Mouse (Mus musculus): ENCODE data around the gene Ccer2. TPM values are rescaled to one million over a fixed set of nuclear protein-coding genes. Genes with fewer than 3 reads are reported as not detected.

The Ccer2 gene
- polyA plus RNA-seq, 1 experiment: not detected

- TF ChIP-seq TAL1 (IDR thresholded peaks at IDR 0.05; ENCODE audit: low read length) (no peak), GATA1 (IDR thresholded peaks at IDR 0.05; ENCODE audit: low read length) (no peak)
Measured at GRCm38 (mm10) chr7:28803756-28804155, 47.8 kb downstream of the Ccer2 start.

GRCm38 (mm10) chr7:28806869-28807268 is 50.9 kb downstream of the Ccer2 start:
- no peak overlapping the region for H3K4me3 ChIP-seq (replicated peaks)
- no peaks in the 10 kb centered on the region for H3K27me3 ChIP-seq (ENCODE audit: control insufficient read depth)
- H3K9me3 ChIP-seq (ENCODE audit: control insufficient read depth, low read length): no peaks in the 10 kb centered on the region
- H3K36me3 ChIP-seq (ENCODE audit: control insufficient read depth): peaks cover 2% of the 10 kb centered on the region
- peaks cover 53% of the 10 kb centered on the region for H3K4me1 ChIP-seq (ENCODE audit: control insufficient read depth)
- TF ChIP-seq TAL1 (IDR thresholded peaks at IDR 0.05; ENCODE audit: low read length): no peak
- no peak for TF ChIP-seq GATA1 (IDR thresholded peaks at IDR 0.05; ENCODE audit: low read length)

More at GRCm38 (mm10) chr7:28803756-28804155, 47.8 kb downstream of the Ccer2 start:
- Histone ChIP-seq H3K27me3 (ENCODE audit: control insufficient read depth) (no peaks in the 10 kb centered on the region), H3K4me3 (replicated peaks) (no peak overlapping the region), H3K4me1 (ENCODE audit: control insufficient read depth) (peaks cover 38% of the 10 kb centered on the region), H3K9me3 (ENCODE audit: control insufficient read depth, low read length) (no peaks in the 10 kb centered on the region), H3K36me3 (ENCODE audit: control insufficient read depth) (peaks cover 2% of the 10 kb centered on the region; the same call in 1 of the 2 replicates)

GRCm38 (mm10) chr7:28807641-28808220 is 51.8 kb downstream of the Ccer2 start:
- peaks cover 55% of the 10 kb centered on the region for H3K4me1 ChIP-seq (ENCODE audit: control insufficient read depth)
- no peak for TF ChIP-seq TAL1 (IDR thresholded peaks at IDR 0.05; ENCODE audit: low read length)
- H3K36me3 ChIP-seq (ENCODE audit: control insufficient read depth): peaks cover 11% of the 10 kb centered on the region
- peak overlapping the region; percentile 93 for H3K4me3 ChIP-seq (replicated peaks)
- H3K9me3 ChIP-seq (ENCODE audit: control insufficient read depth, low read length): no peaks in the 10 kb centered on the region
- H3K27me3 ChIP-seq (ENCODE audit: control insufficient read depth): no peaks in the 10 kb centered on the region

GRCm38 (mm10) chr7:28808221-28808941 is 52.4 kb downstream of the Ccer2 start, which contains the start of gene Hnrnpl:
Gene Hnrnpl, plus strand, starts transcription at chr7:28808541.
- Histone ChIP-seq H3K4me1 (ENCODE audit: control insufficient read depth) (peaks cover 55% of the 10 kb centered on the region), H3K27me3 (ENCODE audit: control insufficient read depth) (no peaks in the 10 kb centered on the region), H3K36me3 (ENCODE audit: control insufficient read depth) (peaks cover 17% of the 10 kb centered on the region), H3K4me3 (replicated peaks) (peak within 1 kb of the TSS; percentile 93), H3K9me3 (ENCODE audit: control insufficient read depth, low read length) (no peaks in the 10 kb centered on the region)
- no peak for TF ChIP-seq GATA1 (IDR thresholded peaks at IDR 0.05; ENCODE audit: low read length)
- no peak for TF ChIP-seq TAL1 (IDR thresholded peaks at IDR 0.05; ENCODE audit: low read length)

Other genes starting within 250 kb of the Ccer2 start
- gene Ifnl2, start 245.7 kb upstream of the Ccer2 start, polyA plus RNA-seq (2012): not detected in 2 replicates
- gene Ifnl3, start 233.3 kb upstream of the Ccer2 start, polyA plus RNA-seq (2012): not detected in 2 replicates
- gene Sycn, start 215.3 kb upstream of the Ccer2 start, polyA plus RNA-seq (2012): not detected in 2 replicates
- 0.05 and 0.09 TPM in 2 replicates for gene Nccrp1, start 208.9 kb upstream of the Ccer2 start, polyA plus RNA-seq (2012)
- gene Samd4b, start 158.0 kb upstream of the Ccer2 start, polyA plus RNA-seq (2012): 9.3 and 11.4 TPM in 2 replicates
- gene Pak4, start 158.0 kb upstream of the Ccer2 start, polyA plus RNA-seq (2012): 16.1 and 20.0 TPM in 2 replicates
- gene Acp7, start 124.8 kb upstream of the Ccer2 start, polyA plus RNA-seq (2012): not detected in 2 replicates
- not detected in 2 replicates for gene Fbxo27, start 63.3 kb upstream of the Ccer2 start, polyA plus RNA-seq (2012)
- 0.03 TPM in 1 of 2 replicates, not detected in the other for gene Fbxo17, start 39.4 kb upstream of the Ccer2 start, polyA plus RNA-seq (2012)
- 32.0 and 39.4 TPM in 2 replicates for gene Mrps12, start 14.4 kb upstream of the Ccer2 start, polyA plus RNA-seq (2012)
- 2.7 and 4.0 TPM in 2 replicates for gene Sars2, start 14.2 kb upstream of the Ccer2 start, polyA plus RNA-seq (2012)
- 17.4 and 17.6 TPM in 2 replicates for gene Sirt2, start 10.6 kb downstream of the Ccer2 start, polyA plus RNA-seq (2012)
- gene Nfkbib, start 11.3 kb downstream of the Ccer2 start, polyA plus RNA-seq (2012): 20.1 and 21.4 TPM in 2 replicates
- 0.49 and 0.65 TPM in 2 replicates for gene Rinl, start 32.8 kb downstream of the Ccer2 start, polyA plus RNA-seq (2012)
- gene Hnrnpl, start 52.4 kb downstream of the Ccer2 start, polyA plus RNA-seq (2012): 24.2 and 25.1 TPM in 2 replicates
- gene Ech1, start 69.0 kb downstream of the Ccer2 start, polyA plus RNA-seq (2012): 0.67 and 2.1 TPM in 2 replicates
- gene Lgals4, start 77.7 kb downstream of the Ccer2 start, polyA plus RNA-seq (2012): 0.04 and 0.17 TPM in 2 replicates
- not detected in 2 replicates for gene Lgals7, start 107.7 kb downstream of the Ccer2 start, polyA plus RNA-seq (2012)
- 0.02 TPM in 1 of 2 replicates, not detected in the other for gene Capn12, start 125.2 kb downstream of the Ccer2 start, polyA plus RNA-seq (2012)
- gene Actn4, start 206.2 kb downstream of the Ccer2 start, polyA plus RNA-seq (2012): 86.9 and 109 TPM in 2 replicates
- gene Eif3k, start 225.7 kb downstream of the Ccer2 start, polyA plus RNA-seq (2012): 17.8 and 48.0 TPM in 2 replicates
- gene Map4k1, start 225.9 kb downstream of the Ccer2 start, polyA plus RNA-seq (2012): 8.4 and 11.7 TPM in 2 replicates